Mouse (Mus musculus): ENCODE measurements around the gene Rhox6. TPM values are rescaled to one million over a fixed set of nuclear protein-coding genes. Genes with fewer than 3 reads are reported as not detected.

Rhox6 gene
- polyA plus RNA-seq (2012; rRNA removed; ENCODE audit: low replicate concordance) = not detected in 2 replicates

GRCm38 (mm10) chrX:37826610-37827009, at the start of gene Rhox6:
TSS of gene Rhox6 (plus strand) at chrX:37826910.

GRCm38 (mm10) chrX:37831386-37831785, 4.7 kb downstream of the Rhox6 start, which contains the start of gene Rhox7a:
TSS of gene Rhox7a (plus strand) at chrX:37831686.

GRCm38 (mm10) chrX:37878844-37879243, 52.1 kb downstream of the Rhox6 start, which contains the start of gene Rhox8:
TSS of gene Rhox8 (minus strand) at chrX:37878944.

Other genes starting within 250 kb of the Rhox6 start
- gene Rhox3f, start 245.9 kb upstream of the Rhox6 start, polyA plus RNA-seq (2012; rRNA removed; ENCODE audit: low replicate concordance) = not detected in 2 replicates
- not detected in 2 replicates for gene Rhox4f, start 219.2 kb upstream of the Rhox6 start, polyA plus RNA-seq (2012; rRNA removed; ENCODE audit: low replicate concordance)
- not detected in 2 replicates for gene Rhox3g, start 198.3 kb upstream of the Rhox6 start, polyA plus RNA-seq (2012; rRNA removed; ENCODE audit: low replicate concordance)
- not detected in 2 replicates for gene Rhox2g, start 183.4 kb upstream of the Rhox6 start, polyA plus RNA-seq (2012; rRNA removed; ENCODE audit: low replicate concordance)
- gene Rhox4g, start 175.6 kb upstream of the Rhox6 start, polyA plus RNA-seq (2012; rRNA removed; ENCODE audit: low replicate concordance) = not detected in 2 replicates
- not detected in 2 replicates for gene Rhox3h, start 158.1 kb upstream of the Rhox6 start, polyA plus RNA-seq (2012; rRNA removed; ENCODE audit: low replicate concordance)
- gene Rhox2h, start 153.6 kb upstream of the Rhox6 start, polyA plus RNA-seq (2012; rRNA removed; ENCODE audit: low replicate concordance) = not detected in 2 replicates
- gene Rhox5, start 22.1 kb upstream of the Rhox6 start, polyA plus RNA-seq (2012; rRNA removed; ENCODE audit: low replicate concordance) = not detected in 2 replicates
- gene Rhox7a, start 4.8 kb downstream of the Rhox6 start, polyA plus RNA-seq (2012; rRNA removed; ENCODE audit: low replicate concordance) = not detected in 2 replicates
- gene Rhox8, start 52.0 kb downstream of the Rhox6 start, polyA plus RNA-seq (2012; rRNA removed; ENCODE audit: low replicate concordance) = not detected in 2 replicates
- not detected in 2 replicates for gene Rhox7b, start 70.3 kb downstream of the Rhox6 start, polyA plus RNA-seq (2012; rRNA removed; ENCODE audit: low replicate concordance)
- gene Rhox9, start 74.9 kb downstream of the Rhox6 start, polyA plus RNA-seq (2012; rRNA removed; ENCODE audit: low replicate concordance) = not detected in 2 replicates
- not detected in 2 replicates for gene Btg1-ps1, start 191.9 kb downstream of the Rhox6 start, polyA plus RNA-seq (2012; rRNA removed; ENCODE audit: low replicate concordance)
- gene Btg1-ps2, start 216.2 kb downstream of the Rhox6 start, polyA plus RNA-seq (2012; rRNA removed; ENCODE audit: low replicate concordance) = not detected in 2 replicates
- not detected in 2 replicates for gene Rhox10, start 239.6 kb downstream of the Rhox6 start, polyA plus RNA-seq (2012; rRNA removed; ENCODE audit: low replicate concordance)